In the genomic region with DNA sequence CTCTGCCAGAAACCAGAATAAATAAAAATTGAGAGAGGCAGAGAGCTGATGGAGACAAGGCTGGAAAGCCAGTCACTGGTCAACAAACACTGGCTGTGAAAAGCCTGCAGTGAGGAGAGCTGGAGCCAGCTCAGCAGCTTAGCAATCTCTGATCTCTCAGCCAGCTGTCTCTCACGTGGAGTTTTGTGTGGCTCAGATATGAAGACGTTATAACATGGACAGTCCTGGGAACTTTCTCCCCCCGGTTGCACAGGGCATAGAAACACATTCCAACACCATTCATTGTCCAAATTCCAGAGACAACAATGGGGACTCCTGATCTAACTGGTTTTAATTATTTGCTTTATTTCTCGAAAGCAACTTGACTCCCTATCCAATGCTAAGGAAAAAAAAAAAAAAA, we compare ENCODE assay signal across 10 mouse cellular contexts. TPM values are rescaled to one million over a fixed set of nuclear protein-coding genes. Genes with fewer than 3 reads are reported as not detected.
DNase-seq lines count a peak whose midpoint lies in the region; ATAC-seq and TF ChIP-seq lines count a peak whose summit lies in the region.
"Had no signal": no experiment of that assay in that cellular context is flagged by ENCODE, and none has a peak within 500 bp of the region (broad histone marks: within the 10 kb centered on the region; RNA-seq: fewer than 3 reads in every experiment).

No protein-coding gene starts in this region.

- no peaks in the 10 kb centered on the region for H3K9me3 ChIP-seq in heart, postnatal 0 days (replicated peaks; ENCODE audit: control insufficient read depth, low read length)
- H3K9me3 ChIP-seq in hindbrain, embryonic 12.5 days (replicated peaks): no peaks in the 10 kb centered on the region
- no peaks in the 10 kb centered on the region for H3K9me3 ChIP-seq in midbrain, postnatal 0 days (ENCODE audit: low read length)

- H3K4me1 ChIP-seq in heart, postnatal 0 days (ENCODE audit: control insufficient read depth, insufficient read depth): peaks cover 3% of the 10 kb centered on the region; the same call in 1 of the 2 replicates
- H3K4me1 ChIP-seq in hindbrain, embryonic 12.5 days: peaks cover 23% of the 10 kb centered on the region
- 0 out of 2 replicates have a peak, but pooled peaks cover 5% of the 10 kb centered on the region for H3K4me1 ChIP-seq in midbrain, postnatal 0 days (ENCODE audit: insufficient read depth, low read length)

- WGBS in heart, postnatal 0 days: 5% methylated on average over 4 of the region's 4 CpGs
- WGBS in hindbrain, embryonic 12.5 days: 5% methylated on average over 4 of the region's 4 CpGs
- 2% methylated on average over 4 of the region's 4 CpGs for WGBS in midbrain, postnatal 0 days

- TF ChIP-seq CTCF in heart, postnatal 0 days (IDR thresholded peaks at IDR 0.05; ENCODE audit: low read depth): no peak
- no peak for TF ChIP-seq CTCF in midbrain, postnatal 0 days (IDR thresholded peaks at IDR 0.05)

- DNase-seq in heart, postnatal 0 days (ENCODE audit: low spot score): no peak
- no peak for DNase-seq in heart, adult 11 months
- peak; percentile 58 for DNase-seq in embryo, embryonic 11 days
- peak; percentile 65 for DNase-seq in midbrain, postnatal 0 days (ENCODE audit: low spot score)
- no peak for DNase-seq in urinary bladder, postnatal 10 days (ENCODE audit: low spot score)

- H3K4me2 ChIP-seq in heart, postnatal 0 days (ENCODE audit: low read depth, low read length): peak overlapping the region; percentile 98; the same call in 1 of the 2 replicates
- peak overlapping the region; percentile 71 for H3K4me2 ChIP-seq in hindbrain, embryonic 12.5 days (replicated peaks)
- H3K4me2 ChIP-seq in midbrain, postnatal 0 days (ENCODE audit: low read depth, low read length, poor library complexity, severe bottlenecking): peak overlapping the region; percentile 77

- H3K27ac ChIP-seq in heart, postnatal 0 days (ENCODE audit: low read depth): no peak overlapping the region
- peak overlapping the region; percentile 76 for H3K27ac ChIP-seq in hindbrain, embryonic 12.5 days
- H3K27ac ChIP-seq in midbrain, postnatal 0 days (ENCODE audit: low read depth, low read length): peak overlapping the region; percentile 1; the same call in 1 of the 2 replicates

- ATAC-seq in heart, postnatal 0 days (ENCODE audit: insufficient read depth, low read depth): no peak
- no peak for ATAC-seq in hindbrain, embryonic 12.5 days (ENCODE audit: low FRiP score)
- ATAC-seq in midbrain, postnatal 0 days (ENCODE audit: low FRiP score): no peak
- no peak for ATAC-seq in erythroblast, adult 5-6 weeks (replicated peaks; ENCODE audit: low FRiP score, poor library complexity, severe bottlenecking)
- no peak for ATAC-seq in erythroid progenitor cell, adult 5-6 weeks (replicated peaks; ENCODE audit: low FRiP score, poor library complexity, severe bottlenecking)

- no peak for TF ChIP-seq EP300 in heart, postnatal 0 days (IDR thresholded peaks at IDR 0.05; ENCODE audit: low read depth)

- H3K9ac ChIP-seq in heart, postnatal 0 days (replicated peaks; ENCODE audit: low read depth, low read length): no peak overlapping the region
- H3K9ac ChIP-seq in hindbrain, embryonic 12.5 days: peak overlapping the region; percentile 43; the same call in 1 of the 2 replicates
- 0 out of 2 replicates have a peak overlapping the region, but pooled peaks have one; percentile 19 for H3K9ac ChIP-seq in midbrain, postnatal 0 days (replicated peaks; ENCODE audit: low read length, poor library complexity, severe bottlenecking)

- no peaks in the 10 kb centered on the region for H3K36me3 ChIP-seq in heart, postnatal 0 days (replicated peaks; ENCODE audit: control insufficient read depth, insufficient read depth, low read length)
- no peaks in the 10 kb centered on the region for H3K36me3 ChIP-seq in hindbrain, embryonic 12.5 days
- no peaks in the 10 kb centered on the region for H3K36me3 ChIP-seq in midbrain, postnatal 0 days (ENCODE audit: insufficient read depth, low read length)

- peaks cover 26% of the 10 kb centered on the region for H3K27me3 ChIP-seq in heart, postnatal 0 days (ENCODE audit: control insufficient read depth, insufficient read depth, low read length)
- H3K27me3 ChIP-seq in hindbrain, embryonic 12.5 days: no peaks in the 10 kb centered on the region
- H3K27me3 ChIP-seq in midbrain, postnatal 0 days (ENCODE audit: insufficient read depth, low read length): no peaks in the 10 kb centered on the region
- H3K27me3 ChIP-seq: CH12.LX had no signal

- H3K4me3 ChIP-seq in heart, postnatal 0 days (ENCODE audit: low read depth, low read length): peak overlapping the region; percentile 63; the same call in 1 of the 2 replicates
- no peak overlapping the region for H3K4me3 ChIP-seq in hindbrain, embryonic 12.5 days
- H3K4me3 ChIP-seq in midbrain, postnatal 0 days (ENCODE audit: low read depth, low read length): peak overlapping the region; percentile 58
- H3K4me3 ChIP-seq: erythroblast, embryonic 14.5 days had no signal

RNA-seq across cellular contexts. Expression of a gene that starts 2.2 kb away (rescaled TPM):
- 2.0 and 2.4 TPM in 2 replicates for total RNA-seq in heart, postnatal 0 days (2014; rRNA removed; ENCODE audit: low replicate concordance)
- polyA plus RNA-seq in heart, postnatal 0 days (2015; fragmentation: Nextera tagmentation; extraction: Ambion mirVana): 0.19 and 0.29 TPM in 2 replicates
- 11.6 and 12.2 TPM in 2 replicates for polyA plus RNA-seq in hindbrain, embryonic 12.5 days (2016; fragmentation: Nextera tagmentation; extraction: Ambion mirVana)
- 63.7 and 75.7 TPM in 2 replicates for total RNA-seq in midbrain, postnatal 0 days (2014; rRNA removed)
- polyA plus RNA-seq in midbrain, postnatal 0 days (2015; fragmentation: Nextera tagmentation; extraction: Ambion mirVana): 7.1 and 7.6 TPM in 2 replicates
- total RNA-seq in erythroblast, adult 5-6 weeks (2015; ENCODE audit: low replicate concordance): not detected in 2 replicates
- total RNA-seq in erythroblast, adult 5-6 weeks (2017; ENCODE audit: low replicate concordance): under 0.01 and 1.2 TPM in 2 replicates
- not detected in 2 replicates for total RNA-seq in erythroid progenitor cell, adult 5-6 weeks (2015; ENCODE audit: low replicate concordance)
- 0.26 TPM in 1 of 2 replicates, not detected in the other for total RNA-seq in erythroid progenitor cell, adult 5-6 weeks (2017; ENCODE audit: low replicate concordance)

Comparison
In these comparisons a context has a peak if more than half of its experiments do, and no peak if none do; other contexts are left out.
1. DNase-seq: peak in embryo, embryonic 11 days (single experiment) and midbrain, postnatal 0 days (single experiment); none in heart, postnatal 0 days (single experiment), heart, adult 11 months (single experiment) and urinary bladder, postnatal 10 days (single experiment).
2. RNA of a gene that starts 2.2 kb away (total RNA-seq): 63.7 to 75.7 TPM in midbrain, postnatal 0 days; 2.0 to 2.4 TPM in heart, postnatal 0 days, under 0.01 to 1.2 TPM in erythroblast, adult 5-6 weeks and 0.26 TPM in erythroid progenitor cell, adult 5-6 weeks; every median in the first group is over 10 times any median in the second.
3. Peak in every context shown above with its lines, with median percentiles within 50 percentile points of each other: H3K4me2 ChIP-seq.